Mouse (Mus musculus) brain, embryonic 14.5 days (tissue): Measurements from ENCODE around the gene Gm4981. TPM values are rescaled to one million over a fixed set of nuclear protein-coding genes. Genes with fewer than 3 reads are reported as not detected.
A peak's percentile ranks its signal among the peaks of the same experiment; 100 is the strongest.
"Not testable (repeated sequence)": the region's sequence is repeated elsewhere in the genome, so short reads cannot be mapped to it uniquely, and the experiment has no call there.

ENCODE experiments used
- DNase-seq: peaks from one replicate; pipeline ENCODE4 v3.0.0-alpha.2; 2011; ENCODE audit warnings: low read depth
- CTCF ChIP-seq: fragments of 200-500 bp; IDR thresholded peaks from 2 replicates; pipeline ENCODE4 v1.5.1; 2012; ENCODE audit warnings: inconsistent platforms, mild to moderate bottlenecking, moderate library complexity, borderline replicate concordance; ENCODE audit not compliant: insufficient read depth, insufficient read length; ENCODE audit errors: extremely low read depth
- POLR2A ChIP-seq: fragments of 200-500 bp; IDR thresholded peaks from 2 replicates; pipeline ENCODE4 v1.6.1; 2012; ENCODE audit warnings: mild to moderate bottlenecking, inconsistent platforms, borderline replicate concordance; ENCODE audit not compliant: poor library complexity, insufficient read depth, insufficient read length, severe bottlenecking; ENCODE audit errors: extremely low read depth
- polyA plus RNA-seq: library from polyadenylated mRNA; depleted of rRNA; stranded (reverse); fragments of >200 nt; gene quantifications from 2 replicates; pipeline ENCODE4 v1.2.3, GENCODE M21; 2012

Gm4981 gene
- polyA plus RNA-seq, 1 experiment = not detected

- peak; percentile 26 for DNase-seq
These were observed 11.4 kb downstream of the Gm4981 start, which contains the start of gene AW822073 for GRCm38 (mm10) chr10:58224827-58225785. TSS of gene AW822073 (minus strand) at chr10:58224930.

- DNase-seq = peak; percentile 36
These were observed 12.3 kb downstream of the Gm4981 start for GRCm38 (mm10) chr10:58223972-58224805.

GRCm38 (mm10) chr10:58223161-58223560 lies 13.3 kb downstream of the Gm4981 start:
- not testable (repeated sequence) for DNase-seq

GRCm38 (mm10) chr10:58221571-58221970 lies 14.9 kb downstream of the Gm4981 start:
- not testable (repeated sequence) for DNase-seq

- TF ChIP-seq POLR2A = no peak
- DNase-seq = no peak
These were observed 15.8 kb downstream of the Gm4981 start for GRCm38 (mm10) chr10:58220726-58221125.

- no peak for DNase-seq
- no peak for TF ChIP-seq CTCF
- no peak for TF ChIP-seq POLR2A
These were observed 19.1 kb downstream of the Gm4981 start for GRCm38 (mm10) chr10:58217366-58217765.

- DNase-seq = no peak
- TF ChIP-seq CTCF (no peak), POLR2A (no peak)
These were observed 21.1 kb downstream of the Gm4981 start for GRCm38 (mm10) chr10:58215353-58215752.

- no peak for TF ChIP-seq POLR2A
- TF ChIP-seq CTCF = no peak
These were observed 21.6 kb downstream of the Gm4981 start for GRCm38 (mm10) chr10:58214934-58215333.

GRCm38 (mm10) chr10:58214497-58214896 lies 22.0 kb downstream of the Gm4981 start:
- TF ChIP-seq POLR2A (no peak), CTCF (no peak)
- DNase-seq = no peak

More at GRCm38 (mm10) chr10:58214934-58215333, 21.6 kb downstream of the Gm4981 start:
- no peak for DNase-seq

GRCm38 (mm10) chr10:58212230-58212629 lies 24.3 kb downstream of the Gm4981 start:
- no peak for DNase-seq
- TF ChIP-seq CTCF = no peak
- no peak for TF ChIP-seq POLR2A

GRCm38 (mm10) chr10:58211213-58211612 lies 25.3 kb downstream of the Gm4981 start:
- no peak for TF ChIP-seq POLR2A
- no peak for TF ChIP-seq CTCF
- DNase-seq = no peak

- no peak for DNase-seq
- TF ChIP-seq POLR2A (no peak), CTCF (no peak)
These were observed 26.0 kb downstream of the Gm4981 start for GRCm38 (mm10) chr10:58210514-58210913.
